Mouse (Mus musculus): ENCODE results near the gene Gpr107. TPM values are rescaled to one million over a fixed set of nuclear protein-coding genes. Genes with fewer than 3 reads are reported as not detected.

Gene Gpr107
- total and polyA plus RNA-seq, 2 experiments from 2014 or later: 31.9 to 49.3 TPM

GRCm38 (mm10) chr2:31118639-31119380 lies 33.3 kb upstream of the Gpr107 start:
- no peak overlapping the region for H3K4me3 ChIP-seq (ENCODE audit: low read length)
- ATAC-seq: peak; percentile 50; the same call in 1 of the 2 replicates

GRCm38 (mm10) chr2:31119795-31120194 lies 32.3 kb upstream of the Gpr107 start:
- peak; percentile 89 for ATAC-seq

More at GRCm38 (mm10) chr2:31118639-31119380, 33.3 kb upstream of the Gpr107 start:
- DNase-seq (ENCODE audit: low spot score): peak; percentile 45
- H3K27ac ChIP-seq: peak overlapping the region; percentile 62; the same call in 1 of the 2 replicates
- H3K4me1 ChIP-seq (ENCODE audit: insufficient read depth, low read length): no peaks in the 10 kb centered on the region
- no peaks in the 10 kb centered on the region for H3K27me3 ChIP-seq (ENCODE audit: insufficient read depth, low read length)
- H3K9ac ChIP-seq (replicated peaks; ENCODE audit: low read length): no peak overlapping the region
- H3K4me2 ChIP-seq (ENCODE audit: low read depth, low read length): no peak overlapping the region
- TF ChIP-seq CTCF (IDR thresholded peaks at IDR 0.05; ENCODE audit: low read depth): no peak
- no peaks in the 10 kb centered on the region for H3K9me3 ChIP-seq (ENCODE audit: low read length)
- H3K36me3 ChIP-seq (ENCODE audit: insufficient read depth, low read length): no peaks in the 10 kb centered on the region
- 69% methylated on average over 10 of the region's 10 CpGs for WGBS

GRCm38 (mm10) chr2:31121131-31121693 lies 30.9 kb upstream of the Gpr107 start:
- 82% methylated on average over 7 of the region's 7 CpGs for WGBS
- no peak for ATAC-seq
- no peaks in the 10 kb centered on the region for H3K36me3 ChIP-seq (ENCODE audit: insufficient read depth, low read length)

More at GRCm38 (mm10) chr2:31119795-31120194, 32.3 kb upstream of the Gpr107 start:
- Histone ChIP-seq H3K9me3 (ENCODE audit: low read length) (no peaks in the 10 kb centered on the region), H3K9ac (replicated peaks; ENCODE audit: low read length) (no peak overlapping the region), H3K4me3 (ENCODE audit: low read length) (no peak overlapping the region), H3K27ac (peak overlapping the region; percentile 62), H3K27me3 (ENCODE audit: insufficient read depth, low read length) (no peaks in the 10 kb centered on the region), H3K4me2 (ENCODE audit: low read depth, low read length) (no peak overlapping the region), H3K4me1 (ENCODE audit: insufficient read depth, low read length) (no peaks in the 10 kb centered on the region), H3K36me3 (ENCODE audit: insufficient read depth, low read length) (no peaks in the 10 kb centered on the region)
- DNase-seq (ENCODE audit: low spot score): peak; percentile 84
- 32% methylated on average over 13 of the region's 13 CpGs for WGBS
- TF ChIP-seq CTCF (IDR thresholded peaks at IDR 0.05; ENCODE audit: low read depth): no peak

GRCm38 (mm10) chr2:31122806-31123205 lies 29.3 kb upstream of the Gpr107 start:
- peaks cover 4% of the 10 kb centered on the region; the same call in 1 of the 2 replicates for H3K4me1 ChIP-seq (ENCODE audit: insufficient read depth, low read length)
- no peaks in the 10 kb centered on the region for H3K36me3 ChIP-seq (ENCODE audit: insufficient read depth, low read length)
- no peaks in the 10 kb centered on the region for H3K9me3 ChIP-seq (ENCODE audit: low read length)
- H3K27me3 ChIP-seq (ENCODE audit: insufficient read depth, low read length): no peaks in the 10 kb centered on the region
- 79% methylated on average over 5 of the region's 5 CpGs for WGBS
- H3K4me2 ChIP-seq (ENCODE audit: low read depth, low read length): no peak overlapping the region
- DNase-seq (ENCODE audit: low spot score): no peak
- H3K27ac ChIP-seq: no peak overlapping the region
- no peak overlapping the region for H3K9ac ChIP-seq (replicated peaks; ENCODE audit: low read length)
- H3K4me3 ChIP-seq (ENCODE audit: low read length): no peak overlapping the region
- no peak for TF ChIP-seq CTCF (IDR thresholded peaks at IDR 0.05; ENCODE audit: low read depth)
- ATAC-seq: no peak

More at GRCm38 (mm10) chr2:31121131-31121693, 30.9 kb upstream of the Gpr107 start:
- Histone ChIP-seq H3K9ac (replicated peaks; ENCODE audit: low read length) (no peak overlapping the region), H3K4me2 (ENCODE audit: low read depth, low read length) (no peak overlapping the region), H3K27ac (no peak overlapping the region), H3K9me3 (ENCODE audit: low read length) (no peaks in the 10 kb centered on the region), H3K4me3 (ENCODE audit: low read length) (no peak overlapping the region), H3K4me1 (ENCODE audit: insufficient read depth, low read length) (no peaks in the 10 kb centered on the region), H3K27me3 (ENCODE audit: insufficient read depth, low read length) (no peaks in the 10 kb centered on the region)
- no peak for DNase-seq (ENCODE audit: low spot score)
- TF ChIP-seq CTCF (IDR thresholded peaks at IDR 0.05; ENCODE audit: low read depth): no peak

GRCm38 (mm10) chr2:31123493-31123892 lies 28.6 kb upstream of the Gpr107 start:
- Histone ChIP-seq H3K27ac (no peak overlapping the region), H3K9ac (replicated peaks; ENCODE audit: low read length) (no peak overlapping the region), H3K4me1 (ENCODE audit: insufficient read depth, low read length) (peaks cover 4% of the 10 kb centered on the region; the same call in 1 of the 2 replicates), H3K4me3 (ENCODE audit: low read length) (no peak overlapping the region), H3K27me3 (ENCODE audit: insufficient read depth, low read length) (no peaks in the 10 kb centered on the region), H3K36me3 (ENCODE audit: insufficient read depth, low read length) (no peaks in the 10 kb centered on the region), H3K9me3 (ENCODE audit: low read length) (no peaks in the 10 kb centered on the region), H3K4me2 (ENCODE audit: low read depth, low read length) (no peak overlapping the region)
- no peak for ATAC-seq
- no peak for DNase-seq (ENCODE audit: low spot score)
- WGBS: 89% methylated on average over 5 of the region's 5 CpGs
- TF ChIP-seq CTCF (IDR thresholded peaks at IDR 0.05; ENCODE audit: low read depth): no peak

- Histone ChIP-seq H3K27me3 (ENCODE audit: insufficient read depth, low read length) (no peaks in the 10 kb centered on the region), H3K9me3 (ENCODE audit: low read length) (no peaks in the 10 kb centered on the region), H3K4me1 (ENCODE audit: insufficient read depth, low read length) (peaks cover 4% of the 10 kb centered on the region; the same call in 1 of the 2 replicates), H3K27ac (no peak overlapping the region), H3K9ac (replicated peaks; ENCODE audit: low read length) (no peak overlapping the region), H3K36me3 (ENCODE audit: insufficient read depth, low read length) (no peaks in the 10 kb centered on the region), H3K4me3 (ENCODE audit: low read length) (no peak overlapping the region), H3K4me2 (ENCODE audit: low read depth, low read length) (no peak overlapping the region)
- WGBS: 74% methylated on average over 2 of the region's 2 CpGs
- TF ChIP-seq CTCF (IDR thresholded peaks at IDR 0.05; ENCODE audit: low read depth): no peak
- DNase-seq (ENCODE audit: low spot score) (no peak), ATAC-seq (no peak)
Observed at GRCm38 (mm10) chr2:31124694-31125093, 27.4 kb upstream of the Gpr107 start.
